Mouse (Mus musculus) cortical plate, adult 2 months (tissue): ENCODE results near the gene Jakmip3.
A peak's percentile ranks its signal among the peaks of the same experiment; 100 is the strongest.

Experiments used
- CTCF ChIP-seq: fragments of 200-500 bp; IDR thresholded peaks from 2 replicates; pipeline ENCODE4 v1.5.1; 2011; ENCODE audit warnings: mild to moderate bottlenecking, control low read depth, low read length; ENCODE audit not compliant: insufficient read depth; ENCODE audit errors: extremely low read depth
- POLR2A ChIP-seq: fragments of 200-500 bp; IDR thresholded peaks from 2 replicates; pipeline ENCODE4 v1.6.1; 2011; ENCODE audit warnings: mild to moderate bottlenecking, low read length, control low read depth; ENCODE audit not compliant: insufficient read depth; ENCODE audit errors: extremely low read depth

- TF ChIP-seq POLR2A = peak; percentile 47; the same call in 1 of the 2 replicates
- no peak for TF ChIP-seq CTCF
Measured at GRCm38 (mm10) chr7:138909277-138910192, 31.0 kb upstream of the Jakmip3 start, which contains the start of gene Bnip3.
